Mouse (Mus musculus): ENCODE results near the gene Lrrc74a.

DNA sequence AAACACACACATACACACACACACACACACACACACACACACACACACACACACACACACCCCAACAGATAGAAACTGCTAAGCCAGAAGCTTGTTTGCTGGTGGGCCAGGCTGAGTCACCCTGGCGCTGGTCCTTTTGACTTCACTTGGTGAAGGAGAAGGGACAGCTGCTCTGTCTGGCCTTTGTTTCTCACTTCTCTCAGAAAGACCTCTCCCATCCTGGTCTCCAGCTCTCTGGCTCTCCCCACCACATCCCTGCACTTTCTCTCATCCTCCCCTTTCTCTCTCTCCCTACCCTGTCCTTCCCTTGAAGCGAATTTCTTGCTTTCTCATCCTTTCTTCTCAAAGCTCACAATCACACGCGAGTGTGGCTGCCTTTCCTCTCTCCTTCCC lies 70.1 kb downstream of the Lrrc74a start:
- TF ChIP-seq EP300 (optimal IDR thresholded peaks at IDR 0.05): no peak
- TF ChIP-seq CTCF (IDR thresholded peaks at IDR 0.05; ENCODE audit: low read depth): no peak

Data from stomach, postnatal 0 days (tissue).